Mouse (Mus musculus) small intestine, adult 2 months (tissue): ENCODE measurements around the gene Gpr146. TPM values are rescaled to one million over a fixed set of nuclear protein-coding genes. Genes with fewer than 3 reads are reported as not detected.

Experiments used
- H3K27ac ChIP-seq: fragments of 200-500 bp; 2 replicates; pipeline ENCODE4 v1.5.1; 2012; ENCODE audit warnings: low read depth, low read length, control low read depth, inconsistent platforms; ENCODE audit not compliant: insufficient read depth
- H3K27me3 ChIP-seq: fragments of 200-500 bp; 2 replicates; pipeline ENCODE4 v1.6.1; 2012; ENCODE audit warnings: mild to moderate bottlenecking, moderate library complexity, low read length, inconsistent platforms; ENCODE audit not compliant: control insufficient read depth, insufficient read depth
- H3K36me3 ChIP-seq: fragments of 200-500 bp; 2 replicates; pipeline ENCODE4 v1.6.1; 2012; ENCODE audit warnings: mild to moderate bottlenecking, low read length, control low read depth, inconsistent platforms; ENCODE audit not compliant: control insufficient read depth, insufficient read depth
- H3K4me1 ChIP-seq: fragments of 200-500 bp; 2 replicates; pipeline ENCODE4 v1.6.1; 2012; ENCODE audit warnings: low read length, inconsistent platforms, mixed read lengths; ENCODE audit not compliant: control insufficient read depth, insufficient read depth, insufficient read length
- H3K4me3 ChIP-seq: fragments of 200-500 bp; 2 replicates; pipeline ENCODE4 v1.5.1; 2012; ENCODE audit warnings: low read depth, mild to moderate bottlenecking, control low read depth, inconsistent platforms, low read length, moderate library complexity
- CTCF ChIP-seq: fragments of 200-500 bp; IDR thresholded peaks from 2 replicates; pipeline ENCODE4 v1.5.1; 2012; ENCODE audit warnings: low read depth, mild to moderate bottlenecking, control low read depth, inconsistent platforms, low read length, moderate library complexity, mixed read lengths; ENCODE audit not compliant: insufficient replicate concordance, insufficient read length; ENCODE audit errors: extremely low read depth
- POLR2A ChIP-seq: fragments of 200-500 bp; IDR thresholded peaks from 2 replicates; pipeline ENCODE4 v1.6.1; 2012; ENCODE audit warnings: low read depth, mild to moderate bottlenecking, control low read depth, inconsistent platforms, low read length, moderate library complexity
- WGBS: fragments of 180-500 bp; shearing (Covaris S2); methylation state at CpG from one replicate; pipeline ENCODE4 v1.1.7; 2018; 5-methylcytosine and 5-hydroxymethylcytosine counted together
- polyA plus RNA-seq: library from polyadenylated mRNA; depleted of rRNA; stranded (reverse); fragments of >200 nt; gene quantifications from 2 replicates; pipeline ENCODE4 v1.2.3, GENCODE M21; 2012

The Gpr146 gene
- polyA plus RNA-seq, 1 experiment: 6.8 TPM

DNA sequence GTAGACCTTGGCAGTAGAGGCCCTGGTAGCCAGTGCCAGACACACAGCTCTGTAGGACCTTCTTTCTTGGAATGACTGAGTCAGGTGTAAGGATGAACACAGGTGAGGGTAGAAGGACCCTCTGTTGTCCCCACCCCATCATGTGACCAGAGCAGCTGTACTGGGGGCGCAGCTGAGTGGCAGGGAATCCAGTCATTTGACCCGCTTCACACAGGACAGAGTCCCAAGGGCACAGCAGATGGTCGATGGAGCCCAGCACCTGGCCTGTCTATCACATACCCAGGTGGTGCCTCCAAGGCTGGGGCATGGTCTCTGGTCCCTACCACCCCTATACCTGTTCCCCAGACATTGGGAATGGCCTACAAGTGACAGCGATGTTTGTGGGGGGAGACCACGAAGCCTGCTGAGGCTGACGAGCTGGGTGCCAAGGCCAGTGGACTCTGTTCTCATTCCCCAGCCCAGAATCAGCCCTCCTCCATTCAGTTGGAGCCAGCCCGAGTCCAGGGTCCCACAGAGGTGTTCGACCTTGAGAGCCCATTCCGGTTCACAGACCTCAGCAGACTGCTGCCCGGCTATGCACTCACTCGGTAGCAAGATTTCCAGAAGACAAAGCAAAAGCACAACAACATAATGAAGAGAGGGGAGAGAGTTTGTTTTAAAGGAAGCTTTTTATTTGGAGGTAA, 8.7 kb upstream of the Gpr146 start:
- Histone ChIP-seq H3K27ac (no peak overlapping the region), H3K4me3 (no peak overlapping the region), H3K36me3 (no peaks in the 10 kb centered on the region), H3K4me1 (peaks cover 14% of the 10 kb centered on the region), H3K27me3 (no peaks in the 10 kb centered on the region)
- 59% methylated on average over 11 of the region's 11 CpGs for WGBS
- TF ChIP-seq CTCF (no peak), POLR2A (no peak)

- peaks cover 15% of the 10 kb centered on the region for H3K4me1 ChIP-seq
- no peak for TF ChIP-seq CTCF
These were observed 7.2 kb upstream of the Gpr146 start for GRCm38 (mm10) chr5:139370336-139370735.

DNA sequence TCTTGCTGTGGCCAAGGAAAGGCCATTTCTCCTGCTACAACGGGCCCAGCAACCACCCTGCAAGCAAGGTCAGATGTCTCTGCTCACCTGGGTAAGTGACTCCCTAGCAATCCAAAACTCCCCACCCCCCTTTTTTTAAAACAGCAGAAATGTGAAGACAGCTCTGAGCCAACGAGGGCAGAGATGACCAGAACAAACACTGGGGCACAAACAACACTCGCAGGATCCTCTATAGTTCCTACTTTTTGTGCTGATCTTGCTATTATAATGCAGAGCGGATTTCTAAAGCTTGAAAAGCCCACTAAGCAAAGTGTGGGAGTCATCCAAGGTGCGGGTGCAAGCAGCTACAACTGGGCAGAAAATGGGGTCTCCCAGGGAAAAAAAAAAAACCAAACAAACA, 6.4 kb upstream of the Gpr146 start:
- TF ChIP-seq POLR2A: no peak
- TF ChIP-seq CTCF: no peak
- H3K36me3 ChIP-seq: no peaks in the 10 kb centered on the region
- H3K27ac ChIP-seq: peak overlapping the region; percentile 73
- 77% methylated on average over 5 of the region's 5 CpGs for WGBS
- peaks cover 15% of the 10 kb centered on the region for H3K4me1 ChIP-seq
- H3K27me3 ChIP-seq: no peaks in the 10 kb centered on the region
- peak overlapping the region; percentile 68; the same call in 1 of the 2 replicates for H3K4me3 ChIP-seq

More at GRCm38 (mm10) chr5:139370336-139370735, 7.2 kb upstream of the Gpr146 start:
- peak overlapping the region; percentile 15; the same call in 1 of the 2 replicates for H3K27ac ChIP-seq
- no peaks in the 10 kb centered on the region for H3K36me3 ChIP-seq
- no peak overlapping the region for H3K4me3 ChIP-seq
- H3K27me3 ChIP-seq: no peaks in the 10 kb centered on the region
- 92% methylated on average over 6 of the region's 6 CpGs for WGBS

DNA sequence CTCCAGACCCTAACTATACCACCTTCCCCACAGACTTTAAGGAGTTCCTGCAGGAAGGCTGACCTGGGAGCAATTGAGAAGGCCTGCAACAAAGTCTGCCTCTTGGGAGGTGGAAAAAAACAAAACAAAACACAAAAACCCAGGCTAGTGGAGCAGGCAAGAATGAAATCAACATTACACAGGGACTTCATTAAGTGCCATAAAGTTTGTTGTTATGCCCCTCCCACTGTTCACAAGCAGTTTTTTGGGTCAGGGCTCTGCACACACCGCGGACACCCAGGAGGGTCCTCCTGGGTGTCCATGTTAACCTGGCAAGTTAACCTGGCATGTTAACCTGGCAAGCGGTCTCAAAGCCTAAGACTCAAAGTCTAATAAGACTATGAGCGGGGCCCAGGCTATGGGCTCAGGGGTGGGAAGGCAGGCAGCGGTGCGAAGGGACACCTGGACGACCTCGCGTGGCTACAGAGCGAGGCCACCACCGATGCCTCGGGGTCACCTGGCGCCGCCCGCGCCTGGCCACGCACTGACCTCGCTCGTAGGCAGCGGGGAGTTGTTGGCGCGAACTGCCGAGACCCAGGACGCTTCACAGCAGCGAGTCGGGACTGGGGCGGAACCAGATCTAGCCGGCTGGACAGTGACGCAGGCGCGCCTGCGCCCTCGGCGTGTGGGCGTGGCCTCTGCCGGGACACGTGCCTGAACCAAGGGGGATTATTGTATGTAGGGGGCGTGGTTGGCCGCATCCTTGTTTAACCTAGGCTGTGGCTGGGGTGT, 5.7 kb upstream of the Gpr146 start:
- H3K4me3 ChIP-seq: peak overlapping the region; percentile 68
- peaks cover 15% of the 10 kb centered on the region for H3K4me1 ChIP-seq
- peak overlapping the region; percentile 73 for H3K27ac ChIP-seq
- no peaks in the 10 kb centered on the region for H3K36me3 ChIP-seq
- TF ChIP-seq CTCF (no peak), POLR2A (peak; percentile 85)
- under 1% methylated on average over 39 of the region's 39 CpGs for WGBS
- no peaks in the 10 kb centered on the region for H3K27me3 ChIP-seq

DNA sequence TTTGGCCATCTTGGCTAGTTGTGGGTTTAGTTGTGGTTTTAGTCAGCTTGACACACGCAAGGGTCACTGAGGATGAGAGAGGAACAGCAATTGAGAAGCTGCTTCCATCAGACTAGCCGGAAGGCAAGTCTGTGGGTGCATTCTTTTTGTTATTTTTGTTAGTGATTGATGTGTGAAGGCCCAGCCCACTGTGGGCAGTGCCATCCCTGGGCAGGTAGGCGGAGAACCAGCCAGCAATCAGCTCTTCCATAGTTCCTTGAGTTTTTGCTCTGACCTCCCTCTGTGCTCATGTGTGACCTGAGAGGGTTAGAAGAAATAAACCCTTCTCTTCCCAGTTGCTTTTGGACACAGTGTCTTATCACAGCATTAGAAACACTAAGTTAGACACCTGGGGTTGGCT, 4.4 kb upstream of the Gpr146 start:
- Histone ChIP-seq H3K27me3 (no peaks in the 10 kb centered on the region), H3K4me3 (no peak overlapping the region), H3K27ac (no peak overlapping the region), H3K36me3 (no peaks in the 10 kb centered on the region), H3K4me1 (peaks cover 18% of the 10 kb centered on the region)
- 76% methylated on average over 3 of the region's 3 CpGs for WGBS
- TF ChIP-seq POLR2A: no peak

DNA sequence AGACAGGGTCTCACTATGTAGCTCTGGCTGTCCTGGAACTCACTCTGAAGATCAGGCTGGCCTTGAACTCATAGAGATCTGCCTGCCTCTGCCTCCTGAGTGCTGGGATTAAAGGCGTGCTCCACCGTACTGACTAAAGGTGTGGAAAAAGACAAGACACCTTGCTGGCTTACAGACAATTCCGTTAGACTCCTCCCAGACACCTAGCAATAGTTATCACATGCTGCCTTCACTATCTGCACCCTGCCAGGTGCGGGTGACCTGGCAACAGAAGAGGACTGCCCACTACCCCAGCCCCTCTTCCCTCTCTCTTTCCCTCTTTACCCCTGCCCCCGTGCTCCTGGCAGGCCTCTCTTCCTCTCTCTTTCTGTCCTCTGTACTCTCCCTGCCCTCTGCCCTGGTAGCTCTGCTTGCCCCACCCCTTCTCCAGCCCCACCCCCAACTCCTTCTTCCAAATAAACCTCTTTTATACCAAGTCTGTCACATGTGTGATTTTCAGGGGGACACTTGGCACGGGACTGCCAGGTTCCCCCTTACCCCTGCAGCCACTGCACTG, 3.5 kb upstream of the Gpr146 start:
- 34% methylated on average over 6 of the region's 6 CpGs for WGBS
- Histone ChIP-seq H3K27ac (no peak overlapping the region), H3K4me1 (peaks cover 23% of the 10 kb centered on the region), H3K4me3 (no peak overlapping the region), H3K36me3 (no peaks in the 10 kb centered on the region), H3K27me3 (no peaks in the 10 kb centered on the region)
- no peak for TF ChIP-seq CTCF
- TF ChIP-seq POLR2A: no peak

DNA sequence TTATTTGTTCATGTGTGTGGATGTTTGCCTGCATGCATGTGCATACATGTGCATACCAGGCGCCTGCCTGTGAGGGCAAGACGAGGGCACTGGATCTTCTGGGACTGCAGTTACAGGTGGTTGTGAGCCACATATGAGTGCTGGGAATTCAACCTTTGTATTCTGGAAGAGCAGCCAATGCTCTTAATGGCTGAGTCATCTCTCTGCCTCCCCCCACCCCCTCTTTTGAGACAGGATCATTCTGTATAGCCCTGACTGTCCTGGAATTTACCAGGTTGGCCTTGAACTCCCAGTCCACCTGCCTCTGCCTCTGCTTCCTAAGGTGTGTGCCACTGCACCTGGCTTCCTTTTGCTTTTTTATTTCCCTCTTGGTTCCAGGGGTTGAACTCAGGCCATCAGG, 2.7 kb upstream of the Gpr146 start:
- no peak overlapping the region for H3K4me3 ChIP-seq
- no peaks in the 10 kb centered on the region for H3K36me3 ChIP-seq
- TF ChIP-seq POLR2A: no peak
- no peak for TF ChIP-seq CTCF
- 0 out of 2 replicates have a peak overlapping the region, but pooled peaks have one; percentile 1 for H3K27ac ChIP-seq
- peaks cover 31% of the 10 kb centered on the region for H3K4me1 ChIP-seq
- no peaks in the 10 kb centered on the region for H3K27me3 ChIP-seq
- WGBS: 61% methylated on average over 2 of the region's 2 CpGs
